Mouse (Mus musculus) liver, embryonic 13.5 days (tissue): Measurements from ENCODE around the gene Ckmt1. TPM values are rescaled to one million over a fixed set of nuclear protein-coding genes. Genes with fewer than 3 reads are reported as not detected.

ENCODE experiments used
- ATAC-seq: fragments of 200-750 bp; cut with Nextera tagmentation; 2 replicates; pipeline ENCODE4 v1.8.0; 2017; ENCODE audit warnings: low read depth, mild to moderate bottlenecking, moderate number of reproducible peaks, moderate library complexity
- DNase-seq: peaks from one replicate; pipeline ENCODE4 v3.0.0; 2022
- H3K27ac ChIP-seq: fragments of 300-500 bp; sonication (generic); 2 replicates; pipeline ENCODE4 v1.5.1; 2015; ENCODE audit warnings: moderate library complexity, mild to moderate bottlenecking, inconsistent platforms
- H3K27me3 ChIP-seq: fragments of 300-500 bp; sonication (generic); 2 replicates; pipeline ENCODE4 v1.6.1; 2015; ENCODE audit warnings: mild to moderate bottlenecking, inconsistent platforms
- H3K36me3 ChIP-seq: fragments of 300-500 bp; sonication (generic); 2 replicates; pipeline ENCODE4 v1.6.1; 2015; ENCODE audit warnings: mild to moderate bottlenecking, inconsistent platforms
- H3K4me1 ChIP-seq: fragments of 300-500 bp; sonication (generic); replicated peaks from 2 replicates; pipeline ENCODE4 v1.6.1; 2015; ENCODE audit warnings: inconsistent platforms
- H3K4me2 ChIP-seq: fragments of 300-500 bp; sonication (generic); 2 replicates; pipeline ENCODE4 v1.6.1; 2015; ENCODE audit warnings: inconsistent platforms, mild to moderate bottlenecking, moderate library complexity
- H3K4me3 ChIP-seq: fragments of 300-500 bp; sonication (generic); replicated peaks from 2 replicates; pipeline ENCODE4 v1.5.1; 2015; ENCODE audit warnings: mild to moderate bottlenecking, inconsistent platforms
- H3K9ac ChIP-seq: fragments of 300-500 bp; sonication (generic); 2 replicates; pipeline ENCODE4 v1.6.1; 2015; ENCODE audit warnings: mild to moderate bottlenecking, inconsistent platforms
- H3K9me3 ChIP-seq: fragments of 300-500 bp; sonication (generic); replicated peaks from 2 replicates; pipeline ENCODE4 v1.6.1; 2016; ENCODE audit warnings: inconsistent platforms
- WGBS: fragments of 180-500 bp; shearing (Covaris S2); methylation state at CpG from one replicate; pipeline ENCODE4 v1.1.7; 2015; ENCODE audit not compliant: insufficient replicate concordance; 5-methylcytosine and 5-hydroxymethylcytosine counted together
- polyA plus RNA-seq: library from polyadenylated mRNA; unstranded; fragments of >200 nt; fragmentation: Nextera tagmentation; extraction: Ambion mirVana; gene quantifications from 2 replicates; pipeline ENCODE4 v1.2.1, GENCODE M21; 2015

Ckmt1 gene
- polyA plus RNA-seq, result 0.20 and 0.36 TPM in 2 replicates

GRCm38 (mm10) chr2:121357494-121357893 is at the start of gene Ckmt1:
Ckmt1 (plus strand) TSS chr2:121357714.
- no peak within 1 kb of the TSS for H3K9ac ChIP-seq
- peaks cover 60% of the 10 kb centered on the region for H3K27me3 ChIP-seq

GRCm38 (mm10) chr2:121308997-121309416 is 48.5 kb upstream of the Ckmt1 start:
- no peak for DNase-seq
- Histone ChIP-seq H3K27me3 (peaks cover 43% of the 10 kb centered on the region), H3K9me3 (no peaks in the 10 kb centered on the region), H3K9ac (no peak overlapping the region), H3K4me2 (no peak overlapping the region), H3K27ac (no peak overlapping the region), H3K36me3 (no peaks in the 10 kb centered on the region), H3K4me3 (no peak overlapping the region), H3K4me1 (no peaks in the 10 kb centered on the region; the same call in 1 of the 2 replicates)
- no peak for ATAC-seq
- WGBS, result 17% methylated on average over 5 of the region's 5 CpGs

More at GRCm38 (mm10) chr2:121357494-121357893, at the start of gene Ckmt1:
- Histone ChIP-seq H3K4me2 (0 out of 2 replicates have a peak within 1 kb of the TSS, but pooled peaks have one; percentile 0), H3K4me3 (no peak within 1 kb of the TSS), H3K36me3 (no peaks in the 10 kb centered on the region), H3K27ac (no peak within 1 kb of the TSS), H3K4me1 (peaks cover 16% of the 10 kb centered on the region), H3K9me3 (no peaks in the 10 kb centered on the region)
- DNase-seq, result no peak
- WGBS, result 39% methylated on average over 5 of the region's 5 CpGs
- ATAC-seq, result no peak

GRCm38 (mm10) chr2:121316278-121316677 is 41.2 kb upstream of the Ckmt1 start:
- DNase-seq, result no peak
- H3K9ac ChIP-seq, result no peak overlapping the region
- 36% methylated on average over 8 of the region's 8 CpGs for WGBS
- no peaks in the 10 kb centered on the region for H3K9me3 ChIP-seq
- no peaks in the 10 kb centered on the region for H3K27me3 ChIP-seq
- H3K4me2 ChIP-seq, result no peak overlapping the region
- ATAC-seq, result no peak
- H3K4me1 ChIP-seq, result peaks cover 8% of the 10 kb centered on the region
- no peak overlapping the region for H3K4me3 ChIP-seq
- H3K36me3 ChIP-seq, result no peaks in the 10 kb centered on the region
- H3K27ac ChIP-seq, result no peak overlapping the region

- no peak overlapping the region for H3K4me2 ChIP-seq
- DNase-seq, result no peak
- no peak overlapping the region for H3K27ac ChIP-seq
- no peaks in the 10 kb centered on the region for H3K27me3 ChIP-seq
- no peak overlapping the region for H3K9ac ChIP-seq
- H3K4me1 ChIP-seq, result no peaks in the 10 kb centered on the region
- no peaks in the 10 kb centered on the region for H3K9me3 ChIP-seq
- H3K4me3 ChIP-seq, result no peak overlapping the region
- no peak for ATAC-seq
- WGBS, result 82% methylated on average over 10 of the region's 10 CpGs
- no peaks in the 10 kb centered on the region for H3K36me3 ChIP-seq
These were observed 34.5 kb upstream of the Ckmt1 start for GRCm38 (mm10) chr2:121323041-121323440.

GRCm38 (mm10) chr2:121323693-121324470 is 33.6 kb upstream of the Ckmt1 start:
- no peak overlapping the region for H3K4me2 ChIP-seq
- ATAC-seq (no peak), DNase-seq (no peak)
- no peak overlapping the region for H3K27ac ChIP-seq
- no peaks in the 10 kb centered on the region for H3K27me3 ChIP-seq
- no peak overlapping the region for H3K9ac ChIP-seq
- no peaks in the 10 kb centered on the region for H3K4me1 ChIP-seq
- no peaks in the 10 kb centered on the region for H3K9me3 ChIP-seq
- H3K4me3 ChIP-seq, result no peak overlapping the region
- 56% methylated on average over 10 of the region's 10 CpGs for WGBS
- H3K36me3 ChIP-seq, result no peaks in the 10 kb centered on the region

- no peak overlapping the region for H3K9ac ChIP-seq
- no peak overlapping the region for H3K4me3 ChIP-seq
- no peaks in the 10 kb centered on the region for H3K27me3 ChIP-seq
- DNase-seq (no peak), ATAC-seq (no peak)
- H3K36me3 ChIP-seq, result no peaks in the 10 kb centered on the region
- no peak overlapping the region for H3K4me2 ChIP-seq
- WGBS, result 64% methylated on average over 2 of the region's 2 CpGs
- H3K27ac ChIP-seq, result no peak overlapping the region
- H3K4me1 ChIP-seq, result no peaks in the 10 kb centered on the region
- no peaks in the 10 kb centered on the region for H3K9me3 ChIP-seq
These were observed 28.0 kb upstream of the Ckmt1 start for GRCm38 (mm10) chr2:121329492-121329891.

- Histone ChIP-seq H3K9ac (no peak overlapping the region), H3K4me2 (no peak overlapping the region), H3K36me3 (no peaks in the 10 kb centered on the region), H3K4me1 (no peaks in the 10 kb centered on the region), H3K27ac (no peak overlapping the region), H3K27me3 (no peaks in the 10 kb centered on the region), H3K4me3 (no peak overlapping the region), H3K9me3 (no peaks in the 10 kb centered on the region)
- no peak for ATAC-seq
- DNase-seq, result no peak
These were observed 18.5 kb upstream of the Ckmt1 start for GRCm38 (mm10) chr2:121339057-121339456.

- H3K9ac ChIP-seq, result no peak overlapping the region
- peaks cover 32% of the 10 kb centered on the region for H3K27me3 ChIP-seq
- no peak overlapping the region for H3K4me3 ChIP-seq
- WGBS, result 56% methylated on average over 8 of the region's 8 CpGs
- no peak overlapping the region for H3K27ac ChIP-seq
- ATAC-seq, result no peak
- H3K9me3 ChIP-seq, result no peaks in the 10 kb centered on the region
- H3K36me3 ChIP-seq, result no peaks in the 10 kb centered on the region
- no peak for DNase-seq
- H3K4me1 ChIP-seq, result peaks cover 10% of the 10 kb centered on the region
- no peak overlapping the region for H3K4me2 ChIP-seq
These were observed 4.4 kb upstream of the Ckmt1 start for GRCm38 (mm10) chr2:121353156-121353555.

GRCm38 (mm10) chr2:121354378-121354777 is 3.1 kb upstream of the Ckmt1 start:
- peak overlapping the region; percentile 97 for H3K4me2 ChIP-seq
- peaks cover 44% of the 10 kb centered on the region for H3K27me3 ChIP-seq
- no peaks in the 10 kb centered on the region for H3K36me3 ChIP-seq
- ATAC-seq (peak; percentile 22), DNase-seq (no peak)
- H3K9ac ChIP-seq, result peak overlapping the region; percentile 87
- peaks cover 16% of the 10 kb centered on the region for H3K4me1 ChIP-seq
- H3K4me3 ChIP-seq, result peak overlapping the region; percentile 80
- 0 out of 2 replicates have a peak overlapping the region, but pooled peaks have one; percentile 31 for H3K27ac ChIP-seq
- WGBS, result 4% methylated on average over 6 of the region's 6 CpGs
- H3K9me3 ChIP-seq, result no peaks in the 10 kb centered on the region

- ATAC-seq (peak; percentile 97), DNase-seq (peak; percentile 94)
- no peaks in the 10 kb centered on the region for H3K9me3 ChIP-seq
- peak within 1 kb of the TSS; percentile 80 for H3K4me3 ChIP-seq
- peak within 1 kb of the TSS; percentile 31; the same call in 1 of the 2 replicates for H3K27ac ChIP-seq
- H3K36me3 ChIP-seq, result no peaks in the 10 kb centered on the region
- H3K27me3 ChIP-seq, result peaks cover 51% of the 10 kb centered on the region
- H3K4me2 ChIP-seq, result peak within 1 kb of the TSS; percentile 97
- H3K9ac ChIP-seq, result peak within 1 kb of the TSS; percentile 87
- H3K4me1 ChIP-seq, result peaks cover 16% of the 10 kb centered on the region
- WGBS, result under 1% methylated on average over 58 of the region's 58 CpGs
These were observed 2.5 kb upstream of the Ckmt1 start, which contains the start of gene Ppip5k1 for GRCm38 (mm10) chr2:121354820-121355592. Ppip5k1 (minus strand) TSS chr2:121355396.

- Histone ChIP-seq H3K4me2 (no peak overlapping the region), H3K9ac (no peak overlapping the region), H3K36me3 (no peaks in the 10 kb centered on the region), H3K27me3 (peaks cover 60% of the 10 kb centered on the region), H3K9me3 (no peaks in the 10 kb centered on the region), H3K4me1 (peaks cover 16% of the 10 kb centered on the region), H3K27ac (no peak overlapping the region), H3K4me3 (no peak overlapping the region)
- WGBS, result 0% methylated on average over 4 of the region's 4 CpGs
- DNase-seq (no peak), ATAC-seq (no peak)
These were observed 447 bp downstream of the Ckmt1 start for GRCm38 (mm10) chr2:121357961-121358360.
